Mouse (Mus musculus): ENCODE results near the gene Hfe2.

DNA sequence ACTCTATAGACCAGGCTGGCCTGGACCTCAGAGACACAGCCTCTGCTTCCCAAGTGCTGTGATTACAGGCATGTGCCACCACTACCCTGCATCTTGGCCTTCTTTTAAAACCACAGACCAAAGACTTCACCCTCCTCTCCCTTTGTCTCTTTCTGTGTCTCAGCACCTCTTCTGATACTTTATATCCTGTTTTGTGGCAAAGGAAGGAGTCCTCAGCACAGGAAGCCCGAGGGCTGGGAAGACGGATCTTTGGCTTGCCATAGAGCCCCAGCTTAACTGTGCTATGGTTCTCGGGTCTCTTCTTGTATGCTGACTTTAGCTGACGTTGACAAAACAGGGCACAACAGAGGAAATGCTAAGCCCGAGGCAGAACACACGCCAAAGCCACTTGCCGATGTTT lies 45.7 kb downstream of the Hfe2 start:
- TF ChIP-seq CTCF (IDR thresholded peaks at IDR 0.05): no peak
- no peak for TF ChIP-seq EP300 (IDR thresholded peaks at IDR 0.05)

Data from lung, postnatal 0 days (tissue).